26 mouse cellular contexts compared by ENCODE assay signal in genomic region chr1:5231218-5231617, GRCm38 (mm10).
"Had no signal": no experiment of that assay in that cellular context is flagged by ENCODE, and none has a peak within 500 bp of the region (broad histone marks: within the 10 kb centered on the region; RNA-seq: fewer than 3 reads in every experiment).

No protein-coding gene starts in this region.

- DNase-seq: cerebellum, adult 9-10 months; cerebellum, adult 9-11 months; cerebellum, postnatal 10 days; cerebellum, postnatal 14 days; cerebellum, postnatal 25 days; cerebellum, postnatal 36 days; embryo, embryonic 11 days; forebrain, postnatal 0 days; gastrocnemius, adult 2 months; gastrocnemius, postnatal 10 days; gastrocnemius, postnatal 14 days; gastrocnemius, postnatal 25 days; gastrocnemius, postnatal 36 days; heart, adult 11 months; heart, adult 18-20 months; heart, adult 2 months had no signal

- H3K9ac ChIP-seq: embryonic facial prominence, embryonic 12.5 days; embryonic facial prominence, embryonic 13.5 days; embryonic facial prominence, embryonic 15.5 days; forebrain, embryonic 12.5 days; forebrain, embryonic 13.5 days; forebrain, embryonic 15.5 days; forebrain, postnatal 0 days had no signal

- ATAC-seq: forebrain, embryonic 13.5 days; forebrain, embryonic 15.5 days; forebrain, embryonic 16.5 days; forebrain, postnatal 0 days had no signal

- H3K4me1 ChIP-seq: embryonic facial prominence, embryonic 12.5 days; embryonic facial prominence, embryonic 13.5 days; embryonic facial prominence, embryonic 15.5 days had no signal

- H3K4me3 ChIP-seq: embryonic facial prominence, embryonic 10.5 days; embryonic facial prominence, embryonic 12.5 days; embryonic facial prominence, embryonic 13.5 days; embryonic facial prominence, embryonic 15.5 days; erythroblast, embryonic 14.5 days; forebrain, embryonic 10.5 days; forebrain, embryonic 12.5 days; forebrain, embryonic 13.5 days; forebrain, embryonic 15.5 days; gastrocnemius, adult 2 months; heart, adult 2 months had no signal

- H3K4me2 ChIP-seq: embryonic facial prominence, embryonic 12.5 days; embryonic facial prominence, embryonic 13.5 days; embryonic facial prominence, embryonic 15.5 days; forebrain, embryonic 12.5 days; forebrain, embryonic 13.5 days; forebrain, embryonic 15.5 days had no signal

- H3K9me3 ChIP-seq: embryonic facial prominence, embryonic 10.5 days; embryonic facial prominence, embryonic 12.5 days; embryonic facial prominence, embryonic 13.5 days; embryonic facial prominence, embryonic 15.5 days; forebrain, embryonic 10.5 days; forebrain, embryonic 12.5 days; forebrain, embryonic 13.5 days; forebrain, embryonic 15.5 days had no signal

- H3K27me3 ChIP-seq: embryonic facial prominence, embryonic 12.5 days; embryonic facial prominence, embryonic 13.5 days; embryonic facial prominence, embryonic 15.5 days; forebrain, embryonic 12.5 days; forebrain, embryonic 13.5 days; forebrain, embryonic 15.5 days had no signal

- H3K36me3 ChIP-seq: embryonic facial prominence, embryonic 10.5 days; embryonic facial prominence, embryonic 12.5 days; embryonic facial prominence, embryonic 13.5 days; embryonic facial prominence, embryonic 15.5 days; forebrain, embryonic 10.5 days; forebrain, embryonic 12.5 days; forebrain, embryonic 15.5 days had no signal

- H3K27ac ChIP-seq: embryonic facial prominence, embryonic 10.5 days; embryonic facial prominence, embryonic 12.5 days; embryonic facial prominence, embryonic 13.5 days; embryonic facial prominence, embryonic 15.5 days; forebrain, embryonic 10.5 days; forebrain, embryonic 12.5 days; forebrain, embryonic 13.5 days; forebrain, embryonic 15.5 days; gastrocnemius, adult 2 months; heart, adult 2 months had no signal
